ENCODE assay signal across 17 mouse cellular contexts in the genomic region with DNA sequence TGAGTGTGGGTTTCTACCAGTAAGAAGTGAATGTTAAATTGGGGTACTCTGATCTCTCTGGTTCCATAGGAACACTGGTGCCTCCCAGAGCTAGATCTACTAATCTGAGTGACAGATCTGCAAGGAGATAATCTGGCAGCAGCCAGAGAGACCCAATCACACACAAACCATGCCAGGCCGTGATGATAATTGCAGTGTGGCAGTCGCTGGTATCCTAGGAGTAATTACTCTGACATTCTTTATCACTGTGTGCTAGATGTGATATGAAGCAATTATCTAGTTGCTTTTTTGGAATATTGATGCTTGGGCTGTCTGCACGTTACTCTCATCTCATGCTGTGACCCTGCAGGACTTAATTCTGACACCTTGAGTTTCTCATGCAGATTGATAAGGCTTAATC.
DNase-seq lines count a peak whose midpoint lies in the region; ATAC-seq lines count a peak whose summit lies in the region.
"Had no signal": no experiment of that assay in that cellular context is flagged by ENCODE, and none has a peak within 500 bp of the region (broad histone marks: within the 10 kb centered on the region; RNA-seq: fewer than 3 reads in every experiment).

No protein-coding gene starts in this region.

- H3K36me3 ChIP-seq in forebrain, embryonic 12.5 days (replicated peaks) = no peaks in the 10 kb centered on the region
- no peaks in the 10 kb centered on the region for H3K36me3 ChIP-seq in forebrain, embryonic 10.5 days (replicated peaks)
- H3K36me3 ChIP-seq in midbrain, embryonic 12.5 days = no peaks in the 10 kb centered on the region
- H3K36me3 ChIP-seq in midbrain, embryonic 11.5 days (ENCODE audit: control insufficient read depth, insufficient read depth, low read length) = no peaks in the 10 kb centered on the region
- no peaks in the 10 kb centered on the region for H3K36me3 ChIP-seq in hindbrain, embryonic 14.5 days (replicated peaks; ENCODE audit: control insufficient read depth, insufficient read depth)
- no peaks in the 10 kb centered on the region for H3K36me3 ChIP-seq in neural tube, embryonic 14.5 days (ENCODE audit: control insufficient read depth, insufficient read depth, low read length)
- H3K36me3 ChIP-seq: embryonic facial prominence, embryonic 13.5 days; liver, embryonic 12.5 days had no signal

- H3K9me3 ChIP-seq in forebrain, embryonic 12.5 days = no peaks in the 10 kb centered on the region
- H3K9me3 ChIP-seq in forebrain, embryonic 10.5 days = no peaks in the 10 kb centered on the region
- H3K9me3 ChIP-seq in midbrain, embryonic 12.5 days = no peaks in the 10 kb centered on the region
- no peaks in the 10 kb centered on the region for H3K9me3 ChIP-seq in midbrain, embryonic 11.5 days (ENCODE audit: control insufficient read depth, low read length)
- H3K9me3 ChIP-seq in hindbrain, embryonic 14.5 days (ENCODE audit: control insufficient read depth, low read length) = no peaks in the 10 kb centered on the region
- H3K9me3 ChIP-seq in neural tube, embryonic 14.5 days (ENCODE audit: control insufficient read depth, low read length) = no peaks in the 10 kb centered on the region
- H3K9me3 ChIP-seq: embryonic facial prominence, embryonic 13.5 days; liver, embryonic 12.5 days had no signal

- DNase-seq in forebrain, embryonic 10.5 days (ENCODE audit: extremely low spot score, low spot score) = no peak
- DNase-seq in midbrain, embryonic 11.5 days (ENCODE audit: low spot score, missing footprints) = no peak
- DNase-seq in hindbrain, embryonic 14.5 days (ENCODE audit: low spot score) = no peak
- DNase-seq in frontal cortex, postnatal 14 days (ENCODE audit: low spot score in 2 of 2) = no peak
- no peak for DNase-seq in left cerebral cortex, adult 11 months (ENCODE audit: low spot score)
- DNase-seq: adrenal gland, adult 2 months; cerebellum, adult 18-20 months; gastrocnemius, adult 2 months; kidney, adult 18-20 months; kidney, postnatal 14 days; lung, embryonic 14.5 days had no signal

- H3K9ac ChIP-seq in forebrain, embryonic 12.5 days = no peak overlapping the region
- H3K9ac ChIP-seq in midbrain, embryonic 12.5 days (replicated peaks) = no peak overlapping the region
- no peak overlapping the region for H3K9ac ChIP-seq in midbrain, embryonic 11.5 days (ENCODE audit: low read length)
- H3K9ac ChIP-seq in hindbrain, embryonic 14.5 days = no peak overlapping the region
- no peak overlapping the region for H3K9ac ChIP-seq in neural tube, embryonic 14.5 days (replicated peaks; ENCODE audit: low read depth, low read length)
- H3K9ac ChIP-seq: embryonic facial prominence, embryonic 13.5 days; liver, embryonic 12.5 days; lung, embryonic 14.5 days had no signal

- no peaks in the 10 kb centered on the region for H3K27me3 ChIP-seq in forebrain, embryonic 12.5 days
- H3K27me3 ChIP-seq in forebrain, embryonic 10.5 days (ENCODE audit: poor library complexity, severe bottlenecking) = no peaks in the 10 kb centered on the region
- H3K27me3 ChIP-seq in midbrain, embryonic 12.5 days = no peaks in the 10 kb centered on the region
- H3K27me3 ChIP-seq in midbrain, embryonic 11.5 days (ENCODE audit: control insufficient read depth, insufficient read depth, low read length) = no peaks in the 10 kb centered on the region
- H3K27me3 ChIP-seq in hindbrain, embryonic 14.5 days (ENCODE audit: control insufficient read depth, insufficient read depth, low read length) = no peaks in the 10 kb centered on the region
- H3K27me3 ChIP-seq in neural tube, embryonic 14.5 days (ENCODE audit: control insufficient read depth, insufficient read depth, low read length) = no peaks in the 10 kb centered on the region
- H3K27me3 ChIP-seq: embryonic facial prominence, embryonic 13.5 days; liver, embryonic 12.5 days had no signal

- peaks cover 5% of the 10 kb centered on the region; the same call in 1 of the 2 replicates for H3K4me1 ChIP-seq in forebrain, embryonic 12.5 days
- H3K4me1 ChIP-seq in forebrain, embryonic 10.5 days = peaks cover 16% of the 10 kb centered on the region
- peaks cover 2% of the 10 kb centered on the region; the same call in 1 of the 2 replicates for H3K4me1 ChIP-seq in midbrain, embryonic 12.5 days
- no peaks in the 10 kb centered on the region for H3K4me1 ChIP-seq in midbrain, embryonic 11.5 days (ENCODE audit: control insufficient read depth, insufficient read depth, low read length)
- H3K4me1 ChIP-seq in hindbrain, embryonic 14.5 days (replicated peaks; ENCODE audit: control insufficient read depth, insufficient read depth, low read length) = peaks cover 10% of the 10 kb centered on the region; the same call in 1 of the 2 replicates
- no peaks in the 10 kb centered on the region; the same call in 1 of the 2 replicates for H3K4me1 ChIP-seq in neural tube, embryonic 14.5 days (ENCODE audit: control insufficient read depth, insufficient read depth, low read length)
- H3K4me1 ChIP-seq: liver, embryonic 12.5 days had no signal

- H3K4me3 ChIP-seq in forebrain, embryonic 12.5 days (replicated peaks) = no peak overlapping the region
- no peak overlapping the region for H3K4me3 ChIP-seq in forebrain, embryonic 10.5 days
- no peak overlapping the region for H3K4me3 ChIP-seq in midbrain, embryonic 12.5 days
- no peak overlapping the region for H3K4me3 ChIP-seq in midbrain, embryonic 11.5 days (ENCODE audit: low read depth, low read length)
- no peak overlapping the region for H3K4me3 ChIP-seq in hindbrain, embryonic 14.5 days (replicated peaks; ENCODE audit: low read length)
- H3K4me3 ChIP-seq in neural tube, embryonic 14.5 days (ENCODE audit: low read depth, low read length) = no peak overlapping the region
- H3K4me3 ChIP-seq: embryonic facial prominence, embryonic 13.5 days; gastrocnemius, adult 2 months; liver, embryonic 12.5 days had no signal

- H3K4me2 ChIP-seq in forebrain, embryonic 12.5 days = no peak overlapping the region
- H3K4me2 ChIP-seq in midbrain, embryonic 12.5 days (replicated peaks) = no peak overlapping the region
- no peak overlapping the region for H3K4me2 ChIP-seq in midbrain, embryonic 11.5 days
- no peak overlapping the region for H3K4me2 ChIP-seq in hindbrain, embryonic 14.5 days (replicated peaks)
- H3K4me2 ChIP-seq in neural tube, embryonic 14.5 days (ENCODE audit: low read depth, low read length) = no peak overlapping the region
- H3K4me2 ChIP-seq: embryonic facial prominence, embryonic 13.5 days; liver, embryonic 12.5 days; lung, embryonic 14.5 days had no signal

- H3K27ac ChIP-seq in forebrain, embryonic 12.5 days = no peak overlapping the region
- H3K27ac ChIP-seq in forebrain, embryonic 10.5 days = no peak overlapping the region
- H3K27ac ChIP-seq in midbrain, embryonic 12.5 days (replicated peaks) = no peak overlapping the region
- no peak overlapping the region for H3K27ac ChIP-seq in midbrain, embryonic 11.5 days (ENCODE audit: low read depth, low read length)
- H3K27ac ChIP-seq in hindbrain, embryonic 14.5 days = peak overlapping the region; percentile 44; the same call in 1 of the 2 replicates
- no peak overlapping the region for H3K27ac ChIP-seq in neural tube, embryonic 14.5 days (ENCODE audit: low read depth, low read length)
- H3K27ac ChIP-seq: embryonic facial prominence, embryonic 13.5 days; gastrocnemius, adult 2 months; liver, embryonic 12.5 days; macrophage had no signal

- ATAC-seq in forebrain, embryonic 12.5 days (ENCODE audit: low FRiP score) = peak; percentile 62; the same call in 1 of the 2 replicates
- 0 out of 2 replicates have a peak, but pooled peaks have one; percentile 12 for ATAC-seq in midbrain, embryonic 12.5 days (ENCODE audit: low FRiP score, low read depth)
- ATAC-seq in midbrain, embryonic 11.5 days (ENCODE audit: low FRiP score) = no peak
- ATAC-seq in hindbrain, embryonic 14.5 days (ENCODE audit: low FRiP score) = peak; percentile 75
- peak; percentile 80 for ATAC-seq in neural tube, embryonic 14.5 days (ENCODE audit: low read depth)
- ATAC-seq: liver, embryonic 12.5 days had no signal

- WGBS in forebrain, embryonic 12.5 days = 37% methylated on average over 3 of the region's 3 CpGs
- 72% methylated on average over 3 of the region's 3 CpGs for WGBS in forebrain, embryonic 10.5 days
- 51% methylated on average over 3 of the region's 3 CpGs for WGBS in midbrain, embryonic 12.5 days
- 61% methylated on average over 3 of the region's 3 CpGs for WGBS in midbrain, embryonic 11.5 days
- 26% methylated on average over 3 of the region's 3 CpGs for WGBS in hindbrain, embryonic 14.5 days
- 27% methylated on average over 3 of the region's 3 CpGs for WGBS in neural tube, embryonic 14.5 days
